Mouse (Mus musculus): ENCODE results near the gene Svs1. TPM values are rescaled to one million over a fixed set of nuclear protein-coding genes. Genes with fewer than 3 reads are reported as not detected.

The Svs1 gene
- not detected for total RNA-seq (2023)

DNA sequence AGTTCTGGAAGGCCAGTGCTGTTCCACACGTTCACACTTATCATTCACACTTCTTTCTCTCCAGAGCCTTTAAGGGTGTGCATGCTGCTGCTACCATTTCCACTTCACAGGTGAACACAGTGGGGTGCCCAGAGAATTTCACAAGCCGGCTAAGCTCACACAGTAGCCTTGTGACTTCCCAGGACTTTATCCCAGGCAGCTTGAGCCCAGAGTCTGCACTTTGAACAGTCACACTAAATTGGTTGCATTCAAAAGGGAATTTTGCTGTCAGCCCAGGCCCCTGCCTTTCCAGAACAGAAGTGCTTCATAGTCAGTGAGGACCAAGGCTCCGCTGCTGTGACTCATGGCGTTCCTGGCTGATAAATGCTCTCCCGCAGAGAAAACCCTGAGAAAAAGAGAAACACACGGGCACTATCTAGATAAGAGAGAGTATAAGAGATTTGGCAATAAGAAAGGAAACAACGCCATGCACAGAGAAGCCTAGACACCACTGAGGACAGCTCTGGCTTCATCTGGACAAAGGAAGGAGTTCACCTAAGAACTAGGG lies at the start of gene Svs1:
TSS of gene Svs1 (plus strand) at position 418 of the 547 bp plus-strand sequence.

DNA sequence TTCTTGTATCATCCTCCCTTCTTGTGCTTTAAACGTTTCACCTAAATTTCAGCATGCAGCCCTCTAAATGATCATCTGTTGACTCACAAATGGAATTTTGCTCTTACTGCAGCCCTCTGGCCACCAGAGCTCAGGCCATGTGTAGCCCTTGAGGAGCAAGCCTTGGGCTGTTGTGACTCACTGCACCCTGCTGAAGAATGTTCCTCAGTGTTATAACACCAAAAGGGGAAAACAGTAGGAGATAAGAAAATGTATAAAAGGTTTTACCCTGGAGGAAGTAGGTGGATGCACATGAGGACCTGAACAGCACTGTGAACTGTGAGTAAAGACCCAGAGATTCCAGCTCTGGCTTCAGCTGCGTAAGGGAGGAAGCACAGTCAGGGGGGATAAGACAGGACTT lies 12.0 kb upstream of the Svs1 start, which contains the start of gene Doxl2:
TSS of gene Doxl2 (plus strand) at position 301 of the 400 bp plus-strand sequence.

DNA sequence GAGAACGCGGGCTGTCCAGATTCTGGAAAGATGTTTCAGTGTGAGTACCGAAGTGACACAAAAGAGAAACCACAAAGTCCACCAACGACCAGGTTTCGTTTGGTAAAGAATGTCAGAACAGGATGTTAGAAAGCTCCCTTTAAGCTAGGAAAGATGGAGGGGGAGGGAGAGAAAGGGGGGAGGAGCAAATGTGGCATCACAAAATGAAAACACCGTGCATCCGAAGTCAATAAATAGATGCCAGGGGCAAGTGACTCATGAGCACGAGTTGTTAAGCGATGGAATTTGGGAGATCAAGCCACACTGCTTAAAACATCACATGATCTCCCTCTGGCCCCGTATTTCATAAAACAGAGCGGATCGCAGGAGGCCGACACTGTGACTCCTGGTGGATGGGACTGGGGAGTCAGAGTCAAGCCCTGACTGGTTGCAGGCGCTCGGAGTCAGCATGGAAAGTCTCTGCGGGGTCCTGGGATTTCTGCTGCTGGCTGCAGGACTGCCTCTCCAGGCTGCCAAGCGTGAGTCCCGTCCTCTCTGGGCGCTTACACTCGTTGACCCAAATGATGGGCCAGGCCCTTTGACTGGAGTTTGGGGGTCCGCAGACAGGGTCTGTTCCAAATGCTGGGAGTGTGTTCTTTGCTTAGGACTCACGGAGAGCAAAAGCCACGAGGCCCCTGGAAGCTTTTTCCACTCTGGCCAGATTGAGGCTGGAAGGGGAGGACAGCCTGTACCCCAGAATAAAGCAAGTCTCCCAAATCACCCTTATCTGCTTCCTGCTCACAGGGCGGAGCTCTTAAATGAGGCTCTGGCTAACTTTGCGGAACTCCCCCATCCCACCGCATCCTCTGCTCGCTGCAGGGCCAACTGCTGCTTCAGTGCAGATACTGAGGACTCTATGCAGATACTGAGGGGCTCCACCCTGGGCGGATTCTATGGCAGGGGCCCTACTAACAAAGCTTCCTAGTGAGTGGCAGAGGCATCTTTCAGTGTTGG lies 49.9 kb downstream of the Svs1 start, which contains the start of gene Gpnmb:
TSS of gene Gpnmb (plus strand) at position 272 of the 993 bp plus-strand sequence.

Other genes starting within 250 kb of the Svs1 start
- gene Gimap1, start 247.8 kb upstream of the Svs1 start, total RNA-seq (2023): 100 to 1,000 TPM; 142 to 153 TPM
- gene Gimap5, start 240.7 kb upstream of the Svs1 start, total RNA-seq (2023): 100 to 1,000 TPM; 137 to 160 TPM
- 100 to 1,000 TPM; 434 to 577 TPM for gene Gimap3, start 216.0 kb upstream of the Svs1 start, total RNA-seq (2023)
- 1 to 10 TPM; 3.5 to 8.8 TPM for gene Tmem176a, start 145.9 kb upstream of the Svs1 start, total RNA-seq (2023)
- gene Tmem176b, start 145.4 kb upstream of the Svs1 start, total RNA-seq (2023): 10 to 100 TPM in 1 of 2 experiments, 1 to 10 TPM in 1; 8.7 to 10.5 TPM
- not detected for gene Aoc1, start 114.0 kb upstream of the Svs1 start, total RNA-seq (2023)
- gene 1600015I10Rik, start 57.0 kb upstream of the Svs1 start, total RNA-seq (2023): not detected
- gene Doxl2, start 11.9 kb upstream of the Svs1 start, total RNA-seq (2023): not detected
- gene Gpnmb, start 49.7 kb downstream of the Svs1 start, total RNA-seq (2023): 1 to 10 TPM; 1.7 to 1.8 TPM
- 10 to 100 TPM; 46.0 to 51.9 TPM for gene Malsu1, start 86.9 kb downstream of the Svs1 start, total RNA-seq (2023)
- under 1 TPM in 1 of 2 experiments, not detected in 1; 0.38 TPM for gene Igf2bp3, start 228.1 kb downstream of the Svs1 start, total RNA-seq (2023)

All from T-cell, adult 66 days (primary cell).